Mouse (Mus musculus) Muller cell, postnatal 12 days (primary cell): ENCODE results near the gene Syne2.

Experiments
- DNase-seq: peaks from one replicate; pipeline ENCODE4 v3.0.0-alpha.2; 2015; ENCODE audit errors: inconsistent ontology term

The Syne2 gene

GRCm38 (mm10) chr12:75827751-75828150, 9.8 kb downstream of the Syne2 start:
- no peak for DNase-seq

GRCm38 (mm10) chr12:75829616-75830015, 11.7 kb downstream of the Syne2 start:
- no peak for DNase-seq

GRCm38 (mm10) chr12:75833149-75833959, 15.4 kb downstream of the Syne2 start:
- no peak for DNase-seq

- no peak for DNase-seq
Observed at GRCm38 (mm10) chr12:75833960-75834729, 16.2 kb downstream of the Syne2 start.

- DNase-seq: no peak
Observed at GRCm38 (mm10) chr12:75836524-75836962, 18.6 kb downstream of the Syne2 start.

- no peak for DNase-seq
Observed at GRCm38 (mm10) chr12:75837462-75837861, 19.5 kb downstream of the Syne2 start.

- DNase-seq: no peak
Observed at GRCm38 (mm10) chr12:75839083-75839736, 21.3 kb downstream of the Syne2 start.

- no peak for DNase-seq
Observed at GRCm38 (mm10) chr12:75841183-75841582, 23.2 kb downstream of the Syne2 start.

GRCm38 (mm10) chr12:75844311-75844710, 26.4 kb downstream of the Syne2 start:
- no peak for DNase-seq

GRCm38 (mm10) chr12:75845070-75845469, 27.1 kb downstream of the Syne2 start:
- no peak for DNase-seq

- no peak for DNase-seq
Observed at GRCm38 (mm10) chr12:75846513-75846912, 28.6 kb downstream of the Syne2 start.

GRCm38 (mm10) chr12:75850205-75850604, 32.3 kb downstream of the Syne2 start:
- no peak for DNase-seq

- no peak for DNase-seq
Observed at GRCm38 (mm10) chr12:75851481-75851880, 33.5 kb downstream of the Syne2 start.

GRCm38 (mm10) chr12:75852384-75852783, 34.5 kb downstream of the Syne2 start:
- no peak for DNase-seq

- peak; percentile 56 for DNase-seq
Observed at GRCm38 (mm10) chr12:75853559-75853958, 35.6 kb downstream of the Syne2 start.

GRCm38 (mm10) chr12:75855051-75855453, 37.1 kb downstream of the Syne2 start:
- DNase-seq: no peak

- DNase-seq: no peak
Observed at GRCm38 (mm10) chr12:75855621-75856020, 37.7 kb downstream of the Syne2 start.

GRCm38 (mm10) chr12:75856096-75856868, 38.3 kb downstream of the Syne2 start:
- DNase-seq: peak; percentile 57

- DNase-seq: no peak
Observed at GRCm38 (mm10) chr12:75859936-75860335, 42.0 kb downstream of the Syne2 start.

GRCm38 (mm10) chr12:75860843-75861242, 42.9 kb downstream of the Syne2 start:
- peak; percentile 32 for DNase-seq

- DNase-seq: no peak
Observed at GRCm38 (mm10) chr12:75865166-75865565, 47.2 kb downstream of the Syne2 start.
